Mouse (Mus musculus) heart, embryonic 13.5 days (tissue): ENCODE data around the gene Serpina3i. TPM values are rescaled to one million over a fixed set of nuclear protein-coding genes. Genes with fewer than 3 reads are reported as not detected.

Source experiments
- ATAC-seq: fragments of 200-750 bp; cut with Nextera tagmentation; 2 replicates; pipeline ENCODE4 v1.8.0; 2017; ENCODE audit warnings: moderate TSS enrichment; ENCODE audit not compliant: insufficient number of reproducible peaks, low FRiP score, low TSS enrichment; ENCODE audit errors: extremely low read depth
- H3K27ac ChIP-seq: fragments of 300-500 bp; sonication (generic); replicated peaks from 2 replicates; pipeline ENCODE4 v1.5.1; 2015; ENCODE audit warnings: moderate library complexity, mild to moderate bottlenecking, inconsistent platforms
- H3K27me3 ChIP-seq: fragments of 300-500 bp; sonication (generic); replicated peaks from 2 replicates; pipeline ENCODE4 v1.6.1; 2015; ENCODE audit warnings: mild to moderate bottlenecking, inconsistent platforms
- H3K36me3 ChIP-seq: fragments of 300-500 bp; sonication (generic); 2 replicates; pipeline ENCODE4 v1.6.1; 2015; ENCODE audit warnings: mild to moderate bottlenecking, inconsistent platforms
- H3K4me1 ChIP-seq: fragments of 300-500 bp; sonication (generic); 2 replicates; pipeline ENCODE4 v1.6.1; 2015; ENCODE audit warnings: inconsistent platforms
- H3K4me2 ChIP-seq: fragments of 300-500 bp; sonication (generic); 2 replicates; pipeline ENCODE4 v1.6.1; 2015; ENCODE audit warnings: inconsistent platforms, mild to moderate bottlenecking, moderate library complexity
- H3K4me3 ChIP-seq: fragments of 300-500 bp; sonication (generic); 2 replicates; pipeline ENCODE4 v1.5.1; 2015; ENCODE audit warnings: moderate library complexity, mild to moderate bottlenecking, inconsistent platforms
- H3K9ac ChIP-seq: fragments of 300-500 bp; sonication (generic); 2 replicates; pipeline ENCODE4 v1.6.1; 2015; ENCODE audit warnings: inconsistent platforms, mild to moderate bottlenecking, moderate library complexity
- H3K9me3 ChIP-seq: fragments of 300-500 bp; sonication (generic); 2 replicates; pipeline ENCODE4 v1.6.1; 2016; ENCODE audit warnings: inconsistent platforms
- WGBS: fragments of 180-500 bp; shearing (Covaris S2); methylation state at CpG from one replicate; pipeline ENCODE4 v1.1.7; 2015; ENCODE audit warnings: mixed read lengths; 5-methylcytosine and 5-hydroxymethylcytosine counted together
- polyA plus RNA-seq: library from polyadenylated mRNA; unstranded; fragments of >200 nt; fragmentation: Nextera tagmentation; extraction: Ambion mirVana; gene quantifications from 2 replicates; pipeline ENCODE4 v1.2.1, GENCODE M21; 2015

Gene Serpina3i
- polyA plus RNA-seq, 1 experiment from 2014 or later, result 0.12 TPM

- H3K4me2 ChIP-seq, result no peak overlapping the region
- no peaks in the 10 kb centered on the region for H3K27me3 ChIP-seq
- H3K9ac ChIP-seq, result no peak overlapping the region
- no peaks in the 10 kb centered on the region for H3K9me3 ChIP-seq
- WGBS, result 80% methylated on average over 1 of the region's 1 CpGs
- no peak overlapping the region for H3K27ac ChIP-seq
- no peaks in the 10 kb centered on the region for H3K4me1 ChIP-seq
- H3K4me3 ChIP-seq, result no peak overlapping the region
- no peak for ATAC-seq
- no peaks in the 10 kb centered on the region for H3K36me3 ChIP-seq
Measured at GRCm38 (mm10) chr12:104245092-104245491, 17.8 kb upstream of the Serpina3i start.

- no peak overlapping the region for H3K4me3 ChIP-seq
- H3K4me1 ChIP-seq, result no peaks in the 10 kb centered on the region
- H3K4me2 ChIP-seq, result no peak overlapping the region
- H3K9me3 ChIP-seq, result no peaks in the 10 kb centered on the region
- no peaks in the 10 kb centered on the region for H3K36me3 ChIP-seq
- H3K27me3 ChIP-seq, result no peaks in the 10 kb centered on the region
- no peak overlapping the region for H3K9ac ChIP-seq
- no peak for ATAC-seq
- 69% methylated on average over 3 of the region's 3 CpGs for WGBS
- no peak overlapping the region for H3K27ac ChIP-seq
Measured at GRCm38 (mm10) chr12:104245595-104245994, 17.3 kb upstream of the Serpina3i start.

DNA sequence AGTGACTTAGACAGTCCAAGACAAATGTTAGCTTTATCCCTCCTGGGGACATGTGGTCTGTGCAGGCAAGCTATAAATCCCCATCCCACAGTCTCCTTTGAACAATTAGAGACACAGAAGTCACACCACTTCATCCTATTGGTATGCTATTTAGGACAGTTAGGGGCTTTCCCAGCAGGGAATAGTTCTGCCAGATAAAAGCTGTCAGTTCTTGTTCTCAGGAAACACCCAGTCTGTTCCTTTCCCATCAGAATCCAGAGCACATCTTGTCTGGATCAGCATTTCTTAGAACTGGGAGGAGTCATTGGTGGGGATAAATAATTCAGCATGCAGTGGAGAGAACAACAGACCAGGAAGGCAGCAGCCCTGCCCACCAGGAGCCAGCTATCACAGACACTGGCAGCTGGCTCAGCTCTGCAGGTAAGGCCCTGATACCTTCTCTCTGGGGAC, 15.3 kb upstream of the Serpina3i start:
- H3K9me3 ChIP-seq, result no peaks in the 10 kb centered on the region
- no peak for ATAC-seq
- no peak overlapping the region for H3K27ac ChIP-seq
- no peaks in the 10 kb centered on the region for H3K4me1 ChIP-seq
- H3K9ac ChIP-seq, result no peak overlapping the region
- H3K4me3 ChIP-seq, result no peak overlapping the region
- no peaks in the 10 kb centered on the region for H3K27me3 ChIP-seq
- no peak overlapping the region for H3K4me2 ChIP-seq
- H3K36me3 ChIP-seq, result no peaks in the 10 kb centered on the region

DNA sequence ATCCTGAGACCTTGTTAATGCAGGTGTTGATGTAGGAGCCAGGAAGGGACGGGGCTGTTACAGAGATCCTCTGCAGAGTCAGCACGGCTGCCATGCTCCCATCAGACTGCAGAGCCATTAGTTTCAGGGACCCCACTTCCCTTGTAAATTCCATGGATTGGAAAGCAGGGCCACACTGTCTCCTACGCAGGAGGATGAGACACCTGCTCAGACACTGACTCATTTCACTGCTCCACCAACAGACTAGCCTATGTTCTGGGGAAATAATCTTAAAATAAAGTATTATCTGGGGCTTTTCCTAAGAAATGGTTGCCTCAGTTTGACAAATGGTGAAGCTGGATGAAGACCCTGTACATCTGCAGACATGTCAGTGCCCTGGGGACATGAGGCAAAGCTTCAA, 14.7 kb upstream of the Serpina3i start:
- H3K9ac ChIP-seq, result no peak overlapping the region
- 56% methylated on average over 3 of the region's 3 CpGs for WGBS
- no peaks in the 10 kb centered on the region for H3K36me3 ChIP-seq
- H3K4me2 ChIP-seq, result no peak overlapping the region
- H3K27ac ChIP-seq, result no peak overlapping the region
- no peaks in the 10 kb centered on the region for H3K4me1 ChIP-seq
- no peaks in the 10 kb centered on the region for H3K9me3 ChIP-seq
- no peak for ATAC-seq
- H3K27me3 ChIP-seq, result no peaks in the 10 kb centered on the region
- H3K4me3 ChIP-seq, result no peak overlapping the region

DNA sequence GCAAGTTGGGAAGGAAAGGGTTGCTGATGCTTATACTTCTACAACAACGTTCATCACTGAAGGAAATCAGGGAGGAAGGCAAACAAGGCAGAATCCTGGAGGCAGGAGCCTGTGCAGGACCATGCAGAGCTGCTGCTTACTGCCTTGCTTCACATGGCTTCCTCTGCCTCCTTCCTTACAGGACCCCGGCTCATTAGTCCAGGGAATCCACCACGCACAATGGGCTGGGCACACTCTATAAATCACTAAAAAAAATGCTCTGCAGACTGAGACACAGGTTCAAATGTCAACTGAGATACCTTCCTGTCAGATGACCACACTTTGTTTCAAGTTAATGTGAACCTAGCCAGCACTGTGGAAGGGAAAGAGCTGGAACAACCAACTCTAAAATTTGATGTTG, 1.9 kb upstream of the Serpina3i start:
- Histone ChIP-seq H3K4me2 (no peak overlapping the region), H3K9ac (no peak overlapping the region), H3K9me3 (no peaks in the 10 kb centered on the region), H3K27me3 (no peaks in the 10 kb centered on the region), H3K4me3 (no peak overlapping the region), H3K36me3 (no peaks in the 10 kb centered on the region), H3K4me1 (peaks cover 7% of the 10 kb centered on the region), H3K27ac (no peak overlapping the region)
- ATAC-seq, result no peak
- WGBS, result 48% methylated on average over 3 of the region's 3 CpGs

DNA sequence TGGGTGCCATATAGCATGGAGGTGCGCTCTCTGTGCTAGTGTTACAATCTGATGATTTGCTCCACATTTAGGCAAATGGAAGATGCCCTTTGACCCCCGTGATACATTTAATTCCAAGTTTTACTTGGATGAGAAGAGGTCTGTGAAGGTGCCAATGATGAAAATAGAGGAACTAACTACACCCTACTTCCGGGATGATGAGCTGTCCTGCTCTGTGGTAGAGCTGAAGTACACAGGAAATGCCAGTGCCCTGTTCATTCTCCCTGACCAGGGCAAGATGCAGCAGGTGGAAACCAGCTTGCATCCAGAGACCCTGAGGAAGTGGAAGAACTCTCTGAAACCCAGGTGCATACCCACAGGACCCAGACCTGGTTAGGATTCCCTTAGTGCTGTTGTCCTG, 3.5 kb downstream of the Serpina3i start:
- H3K4me1 ChIP-seq, result peaks cover 7% of the 10 kb centered on the region
- no peak overlapping the region for H3K9ac ChIP-seq
- 75% methylated on average over 3 of the region's 3 CpGs for WGBS
- H3K27ac ChIP-seq, result no peak overlapping the region
- H3K4me3 ChIP-seq, result no peak overlapping the region
- H3K9me3 ChIP-seq, result no peaks in the 10 kb centered on the region
- ATAC-seq, result no peak
- no peak overlapping the region for H3K4me2 ChIP-seq
- no peaks in the 10 kb centered on the region for H3K36me3 ChIP-seq
- no peaks in the 10 kb centered on the region for H3K27me3 ChIP-seq

- H3K27ac ChIP-seq, result no peak overlapping the region
- no peak overlapping the region for H3K4me2 ChIP-seq
- no peaks in the 10 kb centered on the region for H3K27me3 ChIP-seq
- ATAC-seq, result no peak
- no peaks in the 10 kb centered on the region for H3K36me3 ChIP-seq
- H3K4me3 ChIP-seq, result no peak overlapping the region
- H3K9ac ChIP-seq, result no peak overlapping the region
- no peaks in the 10 kb centered on the region for H3K9me3 ChIP-seq
- 84% methylated on average over 18 of the region's 18 CpGs for WGBS
- no peaks in the 10 kb centered on the region for H3K4me1 ChIP-seq
Measured at GRCm38 (mm10) chr12:104278216-104279055, 15.5 kb downstream of the Serpina3i start.

DNA sequence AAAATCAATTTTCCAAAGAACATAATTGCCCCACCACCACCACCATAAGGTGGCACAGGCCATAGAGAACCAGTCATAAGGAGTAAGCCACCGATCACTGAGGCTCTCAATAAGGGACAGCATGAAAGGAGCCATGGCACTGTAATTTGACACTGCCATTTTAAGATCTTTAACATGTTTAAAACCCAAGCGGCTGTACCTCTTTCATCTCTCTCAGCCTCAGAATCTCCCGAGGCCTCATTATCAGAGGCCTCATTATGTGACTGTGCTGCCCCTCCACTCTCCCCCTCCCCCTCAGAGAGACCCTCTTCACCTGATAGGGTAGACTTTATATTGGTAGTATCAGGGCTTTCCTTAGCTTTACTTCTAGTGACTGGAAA, 16.1 kb downstream of the Serpina3i start:
- no peak overlapping the region for H3K9ac ChIP-seq
- H3K27ac ChIP-seq, result no peak overlapping the region
- no peaks in the 10 kb centered on the region for H3K9me3 ChIP-seq
- WGBS, result 21% methylated on average over 3 of the region's 3 CpGs
- no peak overlapping the region for H3K4me2 ChIP-seq
- H3K36me3 ChIP-seq, result no peaks in the 10 kb centered on the region
- H3K4me3 ChIP-seq, result no peak overlapping the region
- H3K4me1 ChIP-seq, result no peaks in the 10 kb centered on the region
- no peak for ATAC-seq
- H3K27me3 ChIP-seq, result no peaks in the 10 kb centered on the region

- ATAC-seq, result no peak
- H3K27me3 ChIP-seq, result no peaks in the 10 kb centered on the region
- no peak overlapping the region for H3K9ac ChIP-seq
- H3K4me3 ChIP-seq, result no peak overlapping the region
- 85% methylated on average over 11 of the region's 11 CpGs for WGBS
- no peaks in the 10 kb centered on the region for H3K4me1 ChIP-seq
- 0 out of 2 replicates have a peak, but pooled peaks cover 3% of the 10 kb centered on the region for H3K9me3 ChIP-seq
- no peak overlapping the region for H3K27ac ChIP-seq
- H3K36me3 ChIP-seq, result no peaks in the 10 kb centered on the region
- H3K4me2 ChIP-seq, result no peak overlapping the region
Measured at GRCm38 (mm10) chr12:104283380-104283779, 20.5 kb downstream of the Serpina3i start.

- Histone ChIP-seq H3K4me3 (no peak overlapping the region), H3K27ac (no peak overlapping the region), H3K9me3 (0 out of 2 replicates have a peak, but pooled peaks cover 3% of the 10 kb centered on the region), H3K36me3 (no peaks in the 10 kb centered on the region), H3K4me2 (no peak overlapping the region), H3K4me1 (no peaks in the 10 kb centered on the region), H3K27me3 (no peaks in the 10 kb centered on the region), H3K9ac (no peak overlapping the region)
- ATAC-seq, result no peak
Measured at GRCm38 (mm10) chr12:104288336-104288735, 25.4 kb downstream of the Serpina3i start.

DNA sequence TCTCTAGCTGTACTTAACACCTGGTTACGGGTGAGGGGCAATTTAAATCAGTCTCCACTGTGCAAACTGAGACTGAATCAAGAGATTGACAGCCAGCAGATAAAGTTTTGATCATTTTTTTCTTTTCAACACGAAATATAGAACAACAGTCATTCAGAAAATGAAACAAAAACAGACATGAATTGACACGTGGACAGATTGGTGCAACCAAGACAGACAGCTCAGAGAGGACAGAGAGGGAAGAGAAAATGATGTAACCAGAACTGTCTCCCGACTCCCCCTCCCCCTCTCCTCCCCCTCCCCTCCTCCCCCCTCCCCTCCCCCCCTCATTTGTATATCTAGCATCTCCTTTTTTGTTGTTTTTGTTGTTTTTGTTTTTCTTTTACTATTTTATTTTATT, 26.9 kb downstream of the Serpina3i start:
- no peaks in the 10 kb centered on the region for H3K27me3 ChIP-seq
- no peak overlapping the region for H3K27ac ChIP-seq
- no peak for ATAC-seq
- peaks cover 3% of the 10 kb centered on the region; the same call in 1 of the 2 replicates for H3K9me3 ChIP-seq
- H3K9ac ChIP-seq, result no peak overlapping the region
- H3K36me3 ChIP-seq, result no peaks in the 10 kb centered on the region
- WGBS, result 51% methylated on average over 4 of the region's 4 CpGs
- no peak overlapping the region for H3K4me3 ChIP-seq
- H3K4me1 ChIP-seq, result no peaks in the 10 kb centered on the region
- no peak overlapping the region for H3K4me2 ChIP-seq

- Histone ChIP-seq H3K36me3 (no peaks in the 10 kb centered on the region), H3K4me3 (no peak overlapping the region), H3K9me3 (no peaks in the 10 kb centered on the region; the same call in 1 of the 2 replicates), H3K4me2 (no peak overlapping the region), H3K27me3 (no peaks in the 10 kb centered on the region), H3K9ac (no peak overlapping the region), H3K27ac (no peak overlapping the region), H3K4me1 (no peaks in the 10 kb centered on the region)
- WGBS, result 76% methylated on average over 2 of the region's 2 CpGs
- ATAC-seq, result no peak
Measured at GRCm38 (mm10) chr12:104293963-104294362, 31.0 kb downstream of the Serpina3i start.
